Mouse (Mus musculus): Measurements from ENCODE around the gene Dact1.

The Dact1 gene

GRCm38 (mm10) chr12:71309581-71310067 is at the start of gene Dact1:
Gene Dact1, plus strand, starts transcription at chr12:71309884.
- DNase-seq = peak; percentile 27

- DNase-seq = no peak
These were observed 45.5 kb upstream of the Dact1 start for GRCm38 (mm10) chr12:71264211-71264610.

DNA sequence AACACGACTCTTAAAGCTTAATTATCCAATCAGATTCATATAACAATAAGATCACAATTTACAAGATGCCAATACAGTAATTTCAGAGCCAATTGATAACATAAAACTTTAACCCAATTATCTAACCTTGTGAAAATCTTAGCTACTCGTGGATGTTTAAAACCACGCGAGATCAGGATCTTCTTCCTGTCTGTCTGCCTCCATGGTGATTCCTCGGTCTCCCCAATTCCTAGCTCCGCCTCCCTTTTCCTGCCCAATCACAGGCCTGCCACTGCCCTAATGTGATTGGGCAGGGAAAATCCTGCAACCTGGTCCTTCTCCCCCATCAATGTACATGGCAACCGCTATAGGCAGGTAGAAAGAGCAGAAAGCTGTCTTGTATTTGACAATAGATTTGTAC is 40.3 kb upstream of the Dact1 start:
- DNase-seq = no peak

- no peak for DNase-seq
These were observed 38.6 kb upstream of the Dact1 start for GRCm38 (mm10) chr12:71271131-71271530.

- no peak for DNase-seq
These were observed 35.0 kb upstream of the Dact1 start for GRCm38 (mm10) chr12:71274519-71275237.

DNA sequence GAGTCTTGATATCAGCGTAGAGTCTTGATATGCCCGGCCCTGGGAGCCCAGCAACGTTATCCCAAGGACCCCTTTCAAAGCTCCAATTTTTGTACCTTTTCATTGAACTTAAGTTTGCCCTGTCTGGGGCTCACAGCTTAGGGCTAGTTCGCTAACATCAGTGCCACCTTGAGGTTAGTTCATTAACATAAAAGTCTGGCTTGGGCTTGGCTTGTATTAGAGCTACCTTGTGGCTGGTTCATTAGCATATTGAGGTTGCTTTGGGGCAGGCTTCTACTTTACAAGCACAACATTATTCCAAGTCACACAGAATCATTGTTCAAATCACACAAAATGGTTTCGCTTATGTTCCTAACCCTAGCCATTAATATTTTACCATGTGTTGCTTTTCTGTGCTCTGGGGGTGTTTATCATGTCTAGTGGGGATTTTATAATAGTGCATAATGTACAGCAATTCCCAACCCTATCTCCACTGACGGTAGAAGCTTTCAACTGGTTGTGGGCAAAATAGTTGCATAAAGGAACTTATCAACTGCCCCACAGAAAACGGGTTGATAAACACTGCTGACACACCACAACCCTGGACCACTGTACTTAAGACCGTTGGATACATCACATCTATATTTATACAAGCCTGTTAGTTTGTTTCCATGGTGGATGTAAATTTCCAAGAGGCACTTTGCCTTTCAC is 33.6 kb upstream of the Dact1 start:
- no peak for DNase-seq

GRCm38 (mm10) chr12:71279521-71280262 is 30.0 kb upstream of the Dact1 start:
- no peak for DNase-seq

DNA sequence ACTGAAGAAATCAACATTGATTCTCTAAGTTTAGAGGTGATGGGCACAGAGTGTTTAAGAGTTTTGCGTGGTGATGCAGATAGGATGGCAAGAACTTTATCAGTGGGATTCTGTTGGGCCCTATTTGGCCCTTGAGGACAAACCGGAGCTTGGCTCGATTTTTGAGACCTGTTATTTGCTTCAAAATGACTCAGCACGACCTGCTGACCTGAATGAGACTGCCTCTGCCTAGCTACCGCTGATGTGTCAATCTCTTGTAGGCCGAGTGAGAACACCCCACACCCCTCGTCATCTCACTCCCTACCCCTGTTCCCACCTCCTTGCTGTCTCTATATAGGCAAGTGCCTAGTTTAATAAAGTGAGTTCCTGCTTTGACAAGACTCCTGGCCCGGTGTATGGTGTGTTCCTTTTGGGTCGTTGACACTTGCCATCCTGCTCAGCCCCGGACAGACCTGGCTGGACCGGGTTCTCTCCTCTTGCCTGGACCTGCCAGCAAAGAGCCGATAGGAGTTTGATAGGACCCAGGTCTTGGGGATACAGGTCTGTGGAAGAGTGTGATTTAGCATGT is 28.4 kb upstream of the Dact1 start:
- DNase-seq = no peak

DNA sequence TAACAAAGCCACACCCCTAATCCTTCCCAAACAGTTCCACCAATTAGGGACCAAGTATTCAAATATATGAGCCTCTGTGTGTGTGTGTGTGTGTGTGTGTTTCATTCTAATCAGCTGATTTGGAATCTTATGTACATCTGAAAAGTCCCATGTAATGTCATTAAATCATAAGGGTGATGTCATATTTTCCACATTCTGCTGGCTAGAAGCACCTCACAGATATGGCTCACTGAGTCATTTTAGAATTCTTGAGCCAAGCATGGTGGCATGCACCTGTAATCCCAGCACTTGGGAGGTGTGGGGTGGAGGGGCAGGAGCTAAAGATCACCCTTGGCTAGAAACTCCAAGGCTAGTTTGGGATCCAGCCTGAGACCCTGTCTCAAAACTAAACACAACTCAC is 24.3 kb upstream of the Dact1 start:
- DNase-seq = no peak

DNA sequence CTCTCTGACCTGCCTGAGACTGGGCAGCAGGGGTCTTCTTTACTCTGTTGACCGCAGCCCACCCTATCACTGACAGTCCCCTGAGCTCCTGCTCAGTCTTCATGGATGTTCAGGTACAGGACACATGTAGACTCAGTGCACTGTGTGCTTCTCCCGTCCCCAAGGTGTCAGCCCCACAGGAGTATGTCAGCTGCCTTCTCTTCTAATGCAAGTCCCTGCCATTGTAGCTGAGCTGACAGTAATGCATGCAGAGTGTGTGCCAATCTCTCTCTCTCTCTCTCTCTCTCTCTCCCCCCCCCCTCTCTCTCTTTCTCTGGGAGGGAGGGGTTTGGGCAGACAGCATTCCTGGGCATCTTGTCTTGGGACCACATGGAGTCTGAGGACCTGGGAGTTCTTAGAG is 19.2 kb upstream of the Dact1 start:
- DNase-seq = no peak

GRCm38 (mm10) chr12:71293960-71294942 is 15.4 kb upstream of the Dact1 start:
- no peak for DNase-seq

- no peak for DNase-seq
These were observed 12.7 kb upstream of the Dact1 start for GRCm38 (mm10) chr12:71296849-71297535.

GRCm38 (mm10) chr12:71310068-71310931 is 616 bp downstream of the Dact1 start:
- DNase-seq = no peak

- peak; percentile 45 for DNase-seq
These were observed 1.7 kb downstream of the Dact1 start for GRCm38 (mm10) chr12:71311237-71311887.

GRCm38 (mm10) chr12:71318239-71318638 is 8.6 kb downstream of the Dact1 start:
- DNase-seq = no peak

DNA sequence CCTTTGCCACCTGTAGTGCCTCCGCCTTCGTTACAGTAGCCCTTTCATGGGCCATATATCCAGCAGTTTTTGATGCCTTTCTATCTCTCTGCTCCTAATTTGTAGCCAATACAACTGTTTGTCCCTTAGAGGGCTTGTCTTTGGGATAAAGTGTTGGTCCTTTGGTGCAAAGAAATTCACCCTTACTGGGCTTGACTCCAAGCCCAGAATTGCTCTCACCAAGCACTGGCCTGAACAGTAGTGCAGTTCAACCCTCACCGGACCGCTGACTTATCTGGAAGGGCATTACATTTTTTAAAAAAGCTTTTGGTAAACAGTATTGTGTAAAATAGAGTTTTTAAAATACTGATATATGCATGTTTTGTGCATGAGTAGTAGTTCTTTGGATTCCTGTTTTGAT is 9.9 kb downstream of the Dact1 start:
- DNase-seq = no peak

- DNase-seq = no peak
These were observed 23.0 kb downstream of the Dact1 start for GRCm38 (mm10) chr12:71332646-71333045.

DNA sequence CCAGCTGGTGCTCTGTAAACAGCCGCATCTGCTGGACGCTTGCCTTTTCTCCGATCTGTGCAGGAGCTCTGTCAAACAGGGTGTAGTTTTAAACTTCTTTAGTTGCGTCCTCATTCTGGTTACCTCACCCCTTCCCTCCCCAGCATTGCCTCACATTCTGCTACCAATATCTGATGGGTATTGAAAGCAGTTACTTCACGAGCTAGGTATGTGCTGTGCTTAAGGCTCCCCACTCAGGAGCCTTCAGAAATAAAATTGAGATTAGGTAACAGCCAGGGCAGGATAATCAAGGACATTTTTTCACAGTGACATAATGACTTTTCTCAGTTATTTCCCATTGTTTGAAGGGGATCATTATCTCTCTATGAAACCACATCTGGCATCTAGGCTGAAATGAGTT is 23.9 kb downstream of the Dact1 start:
- DNase-seq = no peak

DNA sequence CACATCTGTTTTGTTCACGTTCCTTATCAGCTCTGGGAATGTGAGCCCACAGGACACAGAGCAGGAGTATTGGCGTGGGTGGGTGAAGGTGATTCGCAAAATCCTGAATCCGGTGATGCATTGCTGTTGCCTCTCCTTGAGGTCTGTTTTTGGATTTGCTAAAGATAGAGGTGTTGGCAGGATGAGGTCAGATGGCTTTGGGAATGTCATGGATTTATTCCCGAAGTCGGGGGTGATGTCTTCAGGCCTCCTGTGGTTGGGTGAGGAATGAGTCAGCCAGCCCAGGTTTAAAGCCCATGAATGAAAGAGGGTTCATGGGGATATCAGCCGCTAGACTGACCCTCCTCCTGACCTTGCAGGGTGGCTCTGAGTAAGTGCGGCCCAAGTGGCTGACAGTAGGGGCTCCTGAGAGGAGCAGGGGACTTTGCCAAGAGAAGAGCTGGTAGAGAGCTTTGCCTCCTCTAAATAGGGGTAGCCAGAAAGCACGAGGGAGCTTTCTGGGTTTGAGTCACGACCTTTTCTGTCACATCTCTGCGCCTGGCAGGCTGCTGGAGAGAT is 27.4 kb downstream of the Dact1 start:
- no peak for DNase-seq

All from kidney, adult 11 months (tissue).